Mouse (Mus musculus) heart, postnatal 0 days (tissue): ENCODE results near the gene Fhit. TPM values are rescaled to one million over a fixed set of nuclear protein-coding genes. Genes with fewer than 3 reads are reported as not detected.

Source experiments
- ATAC-seq: fragments of 200-750 bp; cut with Nextera tagmentation; 2 replicates; pipeline ENCODE4 v1.8.0; 2017; ENCODE audit warnings: low read depth, moderate number of reproducible peaks, moderate library complexity; ENCODE audit not compliant: insufficient read depth
- DNase-seq: peaks from one replicate; pipeline ENCODE4 v3.0.0-alpha.2; 2016; ENCODE audit warnings: low spot score
- H3K27ac ChIP-seq: fragments of 300-500 bp; sonication (generic); 2 replicates; pipeline ENCODE4 v1.5.1; 2014; ENCODE audit warnings: low read depth, mild to moderate bottlenecking
- H3K27me3 ChIP-seq: fragments of 300-500 bp; sonication (generic); 2 replicates; pipeline ENCODE4 v1.6.1; 2014; ENCODE audit warnings: low read length, mixed read lengths; ENCODE audit not compliant: control insufficient read depth, insufficient read depth
- H3K36me3 ChIP-seq: fragments of 300-500 bp; sonication (generic); replicated peaks from 2 replicates; pipeline ENCODE4 v1.6.1; 2014; ENCODE audit warnings: low read length, mixed read lengths; ENCODE audit not compliant: control insufficient read depth, insufficient read depth
- H3K4me1 ChIP-seq: fragments of 300-500 bp; sonication (generic); 2 replicates; pipeline ENCODE4 v1.6.1; 2014; ENCODE audit warnings: antibody characterized with exemption; ENCODE audit not compliant: control insufficient read depth, insufficient read depth
- H3K4me2 ChIP-seq: fragments of 300-500 bp; sonication (generic); 2 replicates; pipeline ENCODE4 v1.6.1; 2014; ENCODE audit warnings: low read depth, mild to moderate bottlenecking, low read length, moderate library complexity
- H3K4me3 ChIP-seq: fragments of 300-500 bp; sonication (generic); 2 replicates; pipeline ENCODE4 v1.5.1; 2014; ENCODE audit warnings: low read depth, low read length
- H3K9ac ChIP-seq: fragments of 300-500 bp; sonication (generic); replicated peaks from 2 replicates; pipeline ENCODE4 v1.6.1; 2014; ENCODE audit warnings: low read depth, low read length, mixed read lengths
- H3K9me3 ChIP-seq: fragments of 300-500 bp; sonication (generic); replicated peaks from 2 replicates; pipeline ENCODE4 v1.6.1; 2016; ENCODE audit warnings: low read length; ENCODE audit not compliant: control insufficient read depth
- CTCF ChIP-seq: IDR thresholded peaks from 2 replicates; pipeline ENCODE4 v1.5.1; 2016; ENCODE audit warnings: antibody characterized with exemption, control low read depth, low read depth
- EP300 ChIP-seq: IDR thresholded peaks from 2 replicates; pipeline ENCODE4 v1.6.1; 2016; ENCODE audit warnings: antibody characterized with exemption, low read depth
- WGBS: fragments of 180-500 bp; shearing (Covaris S2); extraction: QIAGEN DNeasy Blood & Tissue Kit; methylation state at CpG from one replicate; pipeline ENCODE4 v1.1.7; 2014; 5-methylcytosine and 5-hydroxymethylcytosine counted together
- polyA plus RNA-seq: library from polyadenylated mRNA; unstranded; fragments of >200 nt; fragmentation: Nextera tagmentation; extraction: Ambion mirVana; gene quantifications from 2 replicates; pipeline ENCODE4 v1.2.1, GENCODE M21; 2015
- total RNA-seq: library from RNA; depleted of rRNA; stranded (reverse); fragments of >200 nt; gene quantifications from 2 replicates; pipeline ENCODE4 v1.2.3, GENCODE M21; 2014; ENCODE audit warnings: low replicate concordance

The Fhit gene
- total and polyA plus RNA-seq, 2 experiments from 2014 or later = 4.1 to 5.2 TPM

- DNase-seq = no peak
Measured at GRCm38 (mm10) chr14:11021391-11021790, 140.4 kb downstream of the Fhit start.

GRCm38 (mm10) chr14:10978651-10979050, 183.2 kb downstream of the Fhit start:
- no peak overlapping the region for H3K27ac ChIP-seq
- no peaks in the 10 kb centered on the region for H3K27me3 ChIP-seq
- H3K9me3 ChIP-seq = no peaks in the 10 kb centered on the region
- no peak overlapping the region for H3K4me2 ChIP-seq
- DNase-seq (no peak), ATAC-seq (no peak)
- H3K4me3 ChIP-seq = no peak overlapping the region
- H3K9ac ChIP-seq = no peak overlapping the region
- H3K4me1 ChIP-seq = no peaks in the 10 kb centered on the region
- 81% methylated on average over 3 of the region's 3 CpGs for WGBS
- TF ChIP-seq EP300 (no peak), CTCF (no peak)
- H3K36me3 ChIP-seq = no peaks in the 10 kb centered on the region

More at GRCm38 (mm10) chr14:11021391-11021790, 140.4 kb downstream of the Fhit start:
- no peak for TF ChIP-seq EP300
- no peak for TF ChIP-seq CTCF
- Histone ChIP-seq H3K27ac (no peak overlapping the region), H3K4me2 (no peak overlapping the region), H3K4me3 (no peak overlapping the region), H3K27me3 (no peaks in the 10 kb centered on the region), H3K4me1 (no peaks in the 10 kb centered on the region), H3K36me3 (no peaks in the 10 kb centered on the region), H3K9ac (no peak overlapping the region), H3K9me3 (no peaks in the 10 kb centered on the region)
- ATAC-seq = no peak
- 24% methylated on average over 3 of the region's 3 CpGs for WGBS

- H3K27me3 ChIP-seq = no peaks in the 10 kb centered on the region
- no peak overlapping the region for H3K9ac ChIP-seq
- H3K4me2 ChIP-seq = no peak overlapping the region
- H3K27ac ChIP-seq = no peak overlapping the region
- no peak for TF ChIP-seq CTCF
- no peak for TF ChIP-seq EP300
- H3K9me3 ChIP-seq = no peaks in the 10 kb centered on the region
- ATAC-seq (no peak), DNase-seq (no peak)
- no peak overlapping the region for H3K4me3 ChIP-seq
- no peaks in the 10 kb centered on the region for H3K4me1 ChIP-seq
- 48% methylated on average over 1 of the region's 1 CpGs for WGBS
- H3K36me3 ChIP-seq = no peaks in the 10 kb centered on the region
Measured at GRCm38 (mm10) chr14:10941647-10942046, 220.2 kb downstream of the Fhit start.

GRCm38 (mm10) chr14:10933667-10934066, 228.2 kb downstream of the Fhit start:
- 44% methylated on average over 3 of the region's 3 CpGs for WGBS
- Histone ChIP-seq H3K36me3 (no peaks in the 10 kb centered on the region), H3K4me1 (no peaks in the 10 kb centered on the region), H3K9ac (no peak overlapping the region), H3K4me2 (no peak overlapping the region), H3K9me3 (no peaks in the 10 kb centered on the region), H3K27ac (no peak overlapping the region), H3K27me3 (no peaks in the 10 kb centered on the region), H3K4me3 (no peak overlapping the region)
- ATAC-seq = no peak
- no peak for DNase-seq
- no peak for TF ChIP-seq EP300
- no peak for TF ChIP-seq CTCF

GRCm38 (mm10) chr14:10917893-10918803, 243.7 kb downstream of the Fhit start:
- TF ChIP-seq CTCF (no peak), EP300 (no peak)
- Histone ChIP-seq H3K36me3 (no peaks in the 10 kb centered on the region), H3K4me2 (no peak overlapping the region), H3K4me3 (no peak overlapping the region), H3K9ac (no peak overlapping the region), H3K27ac (no peak overlapping the region), H3K4me1 (no peaks in the 10 kb centered on the region), H3K27me3 (no peaks in the 10 kb centered on the region), H3K9me3 (no peaks in the 10 kb centered on the region)
- 70% methylated on average over 7 of the region's 7 CpGs for WGBS
- no peak for DNase-seq
- ATAC-seq = no peak
